Mouse (Mus musculus): ENCODE results near the gene Lsg1. TPM values are rescaled to one million over a fixed set of nuclear protein-coding genes. Genes with fewer than 3 reads are reported as not detected.

Lsg1 gene
- total RNA-seq (2021) = 10 to 100 TPM; 28.6 to 29.8 TPM

- DNase-seq = peak; percentile 85
- intact Hi-C loops (cut with DNase I) = loop anchor here (2.0 kb wide), 1 partner anchor 483 kb away; no protein-coding TSS in a partner anchor
These were observed at the start of gene Lsg1 for GRCm38 (mm10) chr16:30587494-30588327. TSS of gene Lsg1 (minus strand) at chr16:30587592.

- intact Hi-C loops (cut with DNase I) = no loop called here
- DNase-seq = no peak
These were observed 46.7 kb upstream of the Lsg1 start for GRCm38 (mm10) chr16:30633906-30634746.

GRCm38 (mm10) chr16:30629509-30629908 is 42.1 kb upstream of the Lsg1 start:
- intact Hi-C loops (cut with DNase I) = no loop called here
- DNase-seq = no peak

- intact Hi-C loops (cut with DNase I) = no loop called here
- no peak for DNase-seq
These were observed 41.0 kb upstream of the Lsg1 start for GRCm38 (mm10) chr16:30628401-30628800.

GRCm38 (mm10) chr16:30627586-30628337 is 40.4 kb upstream of the Lsg1 start:
- intact Hi-C loops (cut with DNase I) = no loop called here
- DNase-seq = peak; percentile 29

GRCm38 (mm10) chr16:30624640-30625039 is 37.2 kb upstream of the Lsg1 start:
- intact Hi-C loops (cut with DNase I) = no loop called here
- no peak for DNase-seq

- intact Hi-C loops (cut with DNase I) = no loop called here
These were observed 36.3 kb upstream of the Lsg1 start for GRCm38 (mm10) chr16:30623645-30624044.

GRCm38 (mm10) chr16:30616281-30616680 is 28.9 kb upstream of the Lsg1 start:
- intact Hi-C loops (cut with DNase I) = no loop called here
- DNase-seq = no peak

More at GRCm38 (mm10) chr16:30623645-30624044, 36.3 kb upstream of the Lsg1 start:
- no peak for DNase-seq

GRCm38 (mm10) chr16:30614705-30615317 is 27.4 kb upstream of the Lsg1 start:
- intact Hi-C loops (cut with DNase I) = no loop called here
- DNase-seq = no peak

- intact Hi-C loops (cut with DNase I) = no loop called here
- DNase-seq = no peak
These were observed 26.7 kb upstream of the Lsg1 start for GRCm38 (mm10) chr16:30614122-30614521.

- intact Hi-C loops (cut with DNase I) = no loop called here
These were observed 25.7 kb upstream of the Lsg1 start for GRCm38 (mm10) chr16:30613122-30613521.

GRCm38 (mm10) chr16:30611331-30611730 is 23.9 kb upstream of the Lsg1 start:
- DNase-seq = no peak
- intact Hi-C loops (cut with DNase I) = no loop called here

More at GRCm38 (mm10) chr16:30613122-30613521, 25.7 kb upstream of the Lsg1 start:
- DNase-seq = no peak

- intact Hi-C loops (cut with DNase I) = no loop called here
These were observed 20.5 kb upstream of the Lsg1 start for GRCm38 (mm10) chr16:30607868-30608267.

GRCm38 (mm10) chr16:30605528-30605927 is 18.1 kb upstream of the Lsg1 start:
- intact Hi-C loops (cut with DNase I) = no loop called here
- DNase-seq = no peak

More at GRCm38 (mm10) chr16:30607868-30608267, 20.5 kb upstream of the Lsg1 start:
- no peak for DNase-seq

- intact Hi-C loops (cut with DNase I) = no loop called here
- no peak for DNase-seq
These were observed 17.4 kb upstream of the Lsg1 start for GRCm38 (mm10) chr16:30604807-30605137.

- no peak for DNase-seq
- intact Hi-C loops (cut with DNase I) = no loop called here
These were observed 16.8 kb upstream of the Lsg1 start for GRCm38 (mm10) chr16:30604061-30604806.

GRCm38 (mm10) chr16:30603531-30603842 is 16.1 kb upstream of the Lsg1 start:
- peak; percentile 38 for DNase-seq
- intact Hi-C loops (cut with DNase I) = no loop called here

- intact Hi-C loops (cut with DNase I) = no loop called here
- DNase-seq = no peak
These were observed 15.5 kb upstream of the Lsg1 start for GRCm38 (mm10) chr16:30602684-30603530.

GRCm38 (mm10) chr16:30601946-30602345 is 14.6 kb upstream of the Lsg1 start:
- intact Hi-C loops (cut with DNase I) = no loop called here

More at GRCm38 (mm10) chr16:30601946-30602345, 14.6 kb upstream of the Lsg1 start:
- DNase-seq = no peak
